26 mouse cellular contexts compared by ENCODE assay signal in the genomic region with DNA sequence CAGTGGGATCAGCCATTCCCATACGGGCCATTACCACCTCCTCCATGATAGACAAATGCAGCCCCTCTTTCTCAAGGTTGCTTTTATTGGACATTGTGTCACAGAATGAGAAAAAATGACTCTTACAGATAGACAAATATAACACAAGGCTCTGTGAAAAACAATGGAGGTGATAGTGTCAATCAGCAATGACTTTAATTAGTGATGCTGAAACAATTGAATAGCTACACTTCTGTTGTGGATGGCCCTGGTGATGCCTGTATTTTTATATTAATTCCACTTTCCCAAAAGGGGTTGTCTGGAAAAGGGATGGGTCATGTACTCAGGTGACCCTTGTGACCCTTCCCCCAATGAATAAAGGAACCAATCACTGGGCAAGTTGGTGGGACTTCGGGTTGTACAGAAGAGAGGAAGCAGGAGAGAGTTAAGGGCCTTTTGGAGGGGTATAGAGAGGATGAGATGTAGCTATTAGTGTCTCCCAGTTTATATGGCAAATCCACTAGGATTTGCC.
DNase-seq lines count a peak whose midpoint lies in the region; ATAC-seq and TF ChIP-seq lines count a peak whose summit lies in the region.
"Had no signal": no experiment of that assay in that cellular context is flagged by ENCODE, and none has a peak within 500 bp of the region (broad histone marks: within the 10 kb centered on the region; RNA-seq: fewer than 3 reads in every experiment).

No protein-coding gene starts in this region.

- H3K4me2 ChIP-seq in heart, embryonic 12.5 days: no peak overlapping the region
- H3K4me2 ChIP-seq: embryonic facial prominence, embryonic 13.5 days; embryonic facial prominence, embryonic 15.5 days; forebrain, embryonic 12.5 days had no signal

- no peak overlapping the region for H3K27ac ChIP-seq in heart, embryonic 12.5 days (ENCODE audit: poor library complexity, severe bottlenecking)
- H3K27ac ChIP-seq in ES-E14 (ENCODE audit: insufficient read depth, low read depth, low read length, poor library complexity, severe bottlenecking): peak overlapping the region; percentile 28; the same call in 1 of the 2 replicates
- H3K27ac ChIP-seq: embryonic facial prominence, embryonic 13.5 days; embryonic facial prominence, embryonic 15.5 days; forebrain, embryonic 10.5 days; forebrain, embryonic 12.5 days had no signal

- H3K36me3 ChIP-seq in heart, embryonic 12.5 days: no peaks in the 10 kb centered on the region
- H3K36me3 ChIP-seq in ES-E14 (ENCODE audit: control insufficient read depth, insufficient read depth, low read length, poor library complexity, severe bottlenecking): no peaks in the 10 kb centered on the region
- H3K36me3 ChIP-seq: embryonic facial prominence, embryonic 13.5 days; embryonic facial prominence, embryonic 15.5 days; forebrain, embryonic 10.5 days; forebrain, embryonic 12.5 days had no signal

- H3K27me3 ChIP-seq in heart, embryonic 12.5 days (replicated peaks): no peaks in the 10 kb centered on the region
- H3K27me3 ChIP-seq: CH12.LX; embryonic facial prominence, embryonic 13.5 days; embryonic facial prominence, embryonic 15.5 days; forebrain, embryonic 12.5 days had no signal

- peak; percentile 37 for DNase-seq in heart, adult 11 months
- DNase-seq in ES-E14 (ENCODE audit: low read depth, low spot score) (peak; percentile 83), ZHBTc4 (ENCODE audit: low read depth, low spot score) (peak; percentile 93)
- no peak for DNase-seq in left cerebral cortex, postnatal 36 days (ENCODE audit: low spot score in 2 of 2)
- DNase-seq in layer of hippocampus, postnatal 36 days: no peak
- DNase-seq: adrenal gland, adult 2 months; adrenal gland, postnatal 10 days; adrenal gland, postnatal 25 days; B cell, adult 2 months; cerebellum, adult 11 months; cerebellum, adult 18-20 months; cerebellum, adult 8-10 months; cerebellum, adult 9-11 months; cerebellum, postnatal 14 days; cerebellum, postnatal 36 days; embryo, embryonic 11 days had no signal

- intact Hi-C loops in left cerebral cortex, postnatal 36 days (cut with DNase I): no loop called here

- no peak overlapping the region for H3K4me3 ChIP-seq in heart, embryonic 12.5 days
- H3K4me3 ChIP-seq in ES-E14 (ENCODE audit: insufficient read depth in 1 of 2, low read depth in 1 of 2, low read length in 2 of 2, poor library complexity in 1 of 2, severe bottlenecking in 1 of 2): no peak overlapping the region
- H3K4me3 ChIP-seq: embryonic facial prominence, embryonic 13.5 days; embryonic facial prominence, embryonic 15.5 days; erythroblast, embryonic 14.5 days; forebrain, embryonic 10.5 days; forebrain, embryonic 12.5 days had no signal

- in situ Hi-C loops in ES-E14 (cut with MboI; ENCODE audit: low sequenced_read_pairs in 2 of 2, unreplicated experiment in 2 of 2): no loop called here

- 70% methylated on average over 2 of the region's 2 CpGs for WGBS in heart, embryonic 12.5 days

- H3K4me1 ChIP-seq in heart, embryonic 12.5 days (replicated peaks): no peaks in the 10 kb centered on the region
- H3K4me1 ChIP-seq in ES-E14 (ENCODE audit: control insufficient read depth in 2 of 2, insufficient read depth in 2 of 2, low read length in 2 of 2, poor library complexity in 1 of 2): peaks cover 4% of the 10 kb centered on the region in 2 experiments; a peak in 2 of 4 replicates
- H3K4me1 ChIP-seq: embryonic facial prominence, embryonic 13.5 days; embryonic facial prominence, embryonic 15.5 days; forebrain, embryonic 10.5 days; forebrain, embryonic 12.5 days had no signal

- no peak overlapping the region for H3K9ac ChIP-seq in heart, embryonic 12.5 days
- no peak overlapping the region for H3K9ac ChIP-seq in ES-E14 (ENCODE audit: insufficient read depth, low read depth, low read length, poor library complexity, severe bottlenecking)
- H3K9ac ChIP-seq: embryonic facial prominence, embryonic 13.5 days; embryonic facial prominence, embryonic 15.5 days; forebrain, embryonic 12.5 days had no signal

- no peaks in the 10 kb centered on the region for H3K9me3 ChIP-seq in heart, embryonic 12.5 days (replicated peaks)
- no peaks in the 10 kb centered on the region for H3K9me3 ChIP-seq in ES-E14 (ENCODE audit: control insufficient read depth, insufficient read depth, low read depth, low read length)
- H3K9me3 ChIP-seq: embryonic facial prominence, embryonic 13.5 days; embryonic facial prominence, embryonic 15.5 days; forebrain, embryonic 10.5 days; forebrain, embryonic 12.5 days had no signal

- no peak for ATAC-seq in heart, embryonic 12.5 days (ENCODE audit: insufficient number of reproducible peaks, low FRiP score)
- ATAC-seq: CD4-positive, CD25-positive, alpha-beta regulatory T cell, adult 4 months; forebrain, embryonic 14.5 days; forebrain, embryonic 16.5 days had no signal

TF ChIP-seq in ES-E14, 5 proteins besides CTCF, POLR2A, EP300 and RAD21:
- TF ChIP-seq ZNF384 (IDR thresholded peaks at IDR 0.05; ENCODE audit: low read depth, low read length) (no peak), CHD2 (IDR thresholded peaks at IDR 0.05; ENCODE audit: low read depth, low read length) (peak; percentile 86), ZC3H11A (IDR thresholded peaks at IDR 0.05; ENCODE audit: borderline replicate concordance, low read depth, low read length) (no peak), MAFK (IDR thresholded peaks at IDR 0.05; ENCODE audit: insufficient read depth, low read depth, low read length) (no peak), HCFC1 (IDR thresholded peaks at IDR 0.05; ENCODE audit: borderline replicate concordance, insufficient read depth, low read length) (no peak)
TF ChIP-seq in ES-E14: peak in this region for 1.

Comparison
In these comparisons a context has a peak if more than half of its experiments do, and no peak if none do; other contexts are left out.
1. DNase-seq: peak in heart, adult 11 months (single experiment), ES-E14 (single experiment) and ZHBTc4 (single experiment); none in left cerebral cortex, postnatal 36 days (0 of 2) and layer of hippocampus, postnatal 36 days (0 of 2).